Mouse (Mus musculus) limb, embryonic 11.5 days (tissue): Measurements from ENCODE around the gene Dera. TPM values are rescaled to one million over a fixed set of nuclear protein-coding genes. Genes with fewer than 3 reads are reported as not detected.

Experiments
- ATAC-seq: fragments of 200-750 bp; cut with Nextera tagmentation; 2 replicates; pipeline ENCODE4 v1.8.0; 2017; ENCODE audit warnings: low read depth; ENCODE audit not compliant: insufficient number of reproducible peaks, low FRiP score, low TSS enrichment
- DNase-seq: peaks from one replicate; pipeline ENCODE4 v3.0.0-alpha.2; 2015; ENCODE audit warnings: low spot score
- H3K27ac ChIP-seq: fragments of 300-500 bp; sonication (generic); replicated peaks from 2 replicates; pipeline ENCODE4 v1.5.1; 2014; ENCODE audit warnings: low read depth, mild to moderate bottlenecking, low read length
- H3K27me3 ChIP-seq: fragments of 300-500 bp; sonication (generic); 2 replicates; pipeline ENCODE4 v1.6.1; 2014; ENCODE audit warnings: mild to moderate bottlenecking, low read length, mixed read lengths; ENCODE audit not compliant: control insufficient read depth, insufficient read depth
- H3K36me3 ChIP-seq: fragments of 300-500 bp; sonication (generic); 2 replicates; pipeline ENCODE4 v1.6.1; 2014; ENCODE audit warnings: mild to moderate bottlenecking, low read length, moderate library complexity, mixed read lengths; ENCODE audit not compliant: control insufficient read depth, insufficient read depth
- H3K4me1 ChIP-seq: fragments of 300-500 bp; sonication (generic); 2 replicates; pipeline ENCODE4 v1.6.1; 2014; ENCODE audit warnings: low read length, mixed read lengths; ENCODE audit not compliant: control insufficient read depth, insufficient read depth
- H3K4me2 ChIP-seq: fragments of 300-500 bp; sonication (generic); 2 replicates; pipeline ENCODE4 v1.6.1; 2014; ENCODE audit warnings: low read depth, mild to moderate bottlenecking, moderate library complexity; ENCODE audit not compliant: severe bottlenecking
- H3K4me3 ChIP-seq: fragments of 300-500 bp; sonication (generic); 2 replicates; pipeline ENCODE4 v1.5.1; 2014; ENCODE audit warnings: low read depth, low read length
- H3K9ac ChIP-seq: fragments of 300-500 bp; sonication (generic); 2 replicates; pipeline ENCODE4 v1.6.1; 2014; ENCODE audit warnings: mild to moderate bottlenecking, low read length
- H3K9me3 ChIP-seq: fragments of 300-500 bp; sonication (generic); 2 replicates; pipeline ENCODE4 v1.6.1; 2016; ENCODE audit warnings: low read length; ENCODE audit not compliant: control insufficient read depth
- WGBS: fragments of 180-500 bp; shearing (Covaris S2); extraction: QIAGEN DNeasy Blood & Tissue Kit; methylation state at CpG from one replicate; pipeline ENCODE4 v1.1.7; 2014; 5-methylcytosine and 5-hydroxymethylcytosine counted together
- polyA plus RNA-seq: library from polyadenylated mRNA; unstranded; fragments of >200 nt; fragmentation: Nextera tagmentation; extraction: Ambion mirVana; gene quantifications from 2 replicates; pipeline ENCODE4 v1.2.1, GENCODE M21; 2014

Gene Dera
- polyA plus RNA-seq, 1 experiment from 2014 or later = 75.2 TPM

- ATAC-seq = no peak
- H3K27ac ChIP-seq = no peak overlapping the region
- 0 out of 2 replicates have a peak, but pooled peaks cover 7% of the 10 kb centered on the region for H3K4me1 ChIP-seq
- H3K36me3 ChIP-seq = no peaks in the 10 kb centered on the region
- no peak for DNase-seq
- H3K4me3 ChIP-seq = no peak overlapping the region
- H3K9me3 ChIP-seq = no peaks in the 10 kb centered on the region
- H3K9ac ChIP-seq = no peak overlapping the region
- no peaks in the 10 kb centered on the region for H3K27me3 ChIP-seq
- no peak overlapping the region for H3K4me2 ChIP-seq
Observed at GRCm38 (mm10) chr6:137766177-137766576, 11.8 kb downstream of the Dera start.

- no peaks in the 10 kb centered on the region for H3K4me1 ChIP-seq
- DNase-seq = no peak
- WGBS = 73% methylated on average over 3 of the region's 3 CpGs
Observed at GRCm38 (mm10) chr6:137771621-137772250, 17.4 kb downstream of the Dera start.

GRCm38 (mm10) chr6:137772918-137773636 lies 18.7 kb downstream of the Dera start:
- H3K4me3 ChIP-seq = no peak overlapping the region
- no peaks in the 10 kb centered on the region for H3K27me3 ChIP-seq
- 90% methylated on average over 8 of the region's 8 CpGs for WGBS
- no peak for DNase-seq
- no peak overlapping the region for H3K27ac ChIP-seq
- no peaks in the 10 kb centered on the region for H3K36me3 ChIP-seq
- no peak overlapping the region for H3K4me2 ChIP-seq
- no peaks in the 10 kb centered on the region for H3K4me1 ChIP-seq
- no peak for ATAC-seq
- H3K9ac ChIP-seq = no peak overlapping the region
- H3K9me3 ChIP-seq = no peaks in the 10 kb centered on the region

More at GRCm38 (mm10) chr6:137771621-137772250, 17.4 kb downstream of the Dera start:
- no peak for ATAC-seq
- Histone ChIP-seq H3K9me3 (no peaks in the 10 kb centered on the region), H3K4me3 (no peak overlapping the region), H3K4me2 (no peak overlapping the region), H3K27ac (no peak overlapping the region), H3K27me3 (no peaks in the 10 kb centered on the region), H3K9ac (no peak overlapping the region), H3K36me3 (no peaks in the 10 kb centered on the region)

GRCm38 (mm10) chr6:137773637-137774028 lies 19.3 kb downstream of the Dera start:
- Histone ChIP-seq H3K4me1 (no peaks in the 10 kb centered on the region), H3K9me3 (no peaks in the 10 kb centered on the region), H3K27ac (no peak overlapping the region), H3K9ac (no peak overlapping the region), H3K4me2 (no peak overlapping the region), H3K4me3 (no peak overlapping the region), H3K36me3 (no peaks in the 10 kb centered on the region), H3K27me3 (no peaks in the 10 kb centered on the region)
- no peak for ATAC-seq
- WGBS = 93% methylated on average over 6 of the region's 6 CpGs
- DNase-seq = no peak

DNA sequence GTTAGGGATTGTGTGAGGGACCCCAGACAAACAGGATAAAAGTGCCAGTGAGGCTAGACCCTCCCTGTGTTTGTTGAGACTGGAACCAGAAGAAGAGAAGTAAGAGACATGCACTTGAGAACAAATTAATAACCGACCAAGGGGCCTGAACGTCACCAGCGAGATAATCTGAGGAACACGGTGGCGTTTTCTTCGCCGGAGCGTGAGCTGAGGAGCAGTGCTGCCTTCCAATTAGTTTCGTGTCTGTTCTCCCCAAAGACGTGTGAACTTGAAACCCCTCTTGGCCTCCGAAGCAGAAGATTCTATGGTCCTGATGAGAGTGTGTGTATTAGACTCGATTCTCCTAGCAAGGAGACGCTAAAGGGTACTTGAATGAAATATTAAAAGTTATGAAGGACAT lies 19.8 kb downstream of the Dera start:
- H3K4me1 ChIP-seq = no peaks in the 10 kb centered on the region
- H3K27me3 ChIP-seq = no peaks in the 10 kb centered on the region
- DNase-seq (no peak), ATAC-seq (no peak)
- H3K4me2 ChIP-seq = no peak overlapping the region
- no peak overlapping the region for H3K27ac ChIP-seq
- no peak overlapping the region for H3K9ac ChIP-seq
- H3K36me3 ChIP-seq = no peaks in the 10 kb centered on the region
- H3K4me3 ChIP-seq = no peak overlapping the region
- WGBS = 91% methylated on average over 13 of the region's 13 CpGs
- H3K9me3 ChIP-seq = no peaks in the 10 kb centered on the region

- WGBS = 91% methylated on average over 8 of the region's 8 CpGs
- H3K27ac ChIP-seq = no peak overlapping the region
- no peaks in the 10 kb centered on the region for H3K9me3 ChIP-seq
- no peak overlapping the region for H3K4me2 ChIP-seq
- no peak overlapping the region for H3K4me3 ChIP-seq
- no peaks in the 10 kb centered on the region for H3K4me1 ChIP-seq
- H3K27me3 ChIP-seq = no peaks in the 10 kb centered on the region
- ATAC-seq = no peak
- H3K36me3 ChIP-seq = no peaks in the 10 kb centered on the region
- H3K9ac ChIP-seq = no peak overlapping the region
- no peak for DNase-seq
Observed at GRCm38 (mm10) chr6:137775159-137775558, 20.8 kb downstream of the Dera start.

DNA sequence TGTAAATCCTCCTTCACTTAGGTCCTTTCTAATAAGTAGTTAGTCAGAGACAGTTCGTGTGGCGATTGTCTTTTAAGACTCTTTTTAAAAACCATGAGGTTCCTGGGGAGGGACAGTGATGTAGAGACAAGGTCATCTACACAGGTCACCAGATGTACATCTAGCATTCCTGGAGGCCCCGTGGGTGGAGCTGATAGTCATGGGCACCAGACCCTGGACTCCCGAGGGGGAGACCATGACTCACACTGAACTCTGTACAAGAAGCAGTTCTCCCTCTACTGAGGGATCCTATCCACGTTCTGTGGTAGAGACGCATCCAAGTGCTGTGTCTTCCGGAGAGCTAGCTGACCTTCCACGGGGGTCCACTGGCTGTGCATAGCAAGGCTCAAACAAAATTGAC lies 22.6 kb downstream of the Dera start:
- 70% methylated on average over 8 of the region's 8 CpGs for WGBS

GRCm38 (mm10) chr6:137783899-137784637 lies 29.7 kb downstream of the Dera start:
- Histone ChIP-seq H3K27me3 (no peaks in the 10 kb centered on the region), H3K9ac (no peak overlapping the region), H3K27ac (no peak overlapping the region), H3K9me3 (no peaks in the 10 kb centered on the region), H3K4me2 (no peak overlapping the region), H3K4me3 (no peak overlapping the region), H3K36me3 (no peaks in the 10 kb centered on the region), H3K4me1 (no peaks in the 10 kb centered on the region)
- no peak for DNase-seq
- no peak for ATAC-seq
- 91% methylated on average over 7 of the region's 7 CpGs for WGBS

More for the DNA sequence above, 22.6 kb downstream of the Dera start:
- ATAC-seq (no peak), DNase-seq (no peak)
- Histone ChIP-seq H3K9me3 (no peaks in the 10 kb centered on the region), H3K4me2 (no peak overlapping the region), H3K27me3 (no peaks in the 10 kb centered on the region), H3K4me1 (no peaks in the 10 kb centered on the region), H3K9ac (no peak overlapping the region), H3K27ac (no peak overlapping the region), H3K36me3 (no peaks in the 10 kb centered on the region), H3K4me3 (no peak overlapping the region)
